Mouse (Mus musculus): ENCODE results near the gene Alg12.
"Not testable (repeated sequence)": the region's sequence is repeated elsewhere in the genome, so short reads cannot be mapped to it uniquely, and the experiment has no call there.

Alg12 gene

GRCm38 (mm10) chr15:88831482-88831881 is 12.4 kb upstream of the Alg12 start:
- DNase-seq (ENCODE audit: low spot score in 2 of 2): no peak

GRCm38 (mm10) chr15:88830696-88831095 is 11.6 kb upstream of the Alg12 start:
- no peak for DNase-seq (ENCODE audit: low spot score in 2 of 2)

- DNase-seq (ENCODE audit: low spot score in 2 of 2): no peak
Observed at GRCm38 (mm10) chr15:88829791-88830440, 10.8 kb upstream of the Alg12 start.

GRCm38 (mm10) chr15:88828800-88829705 is 9.9 kb upstream of the Alg12 start:
- peak; percentile 58 to 84 for DNase-seq (ENCODE audit: low spot score in 2 of 2)

- DNase-seq (ENCODE audit: low spot score in 2 of 2): peak in 1 of 2 experiments; percentile 52
Observed at GRCm38 (mm10) chr15:88827991-88828799, 9.1 kb upstream of the Alg12 start.

- no peak for DNase-seq (ENCODE audit: low spot score in 2 of 2)
Observed at GRCm38 (mm10) chr15:88827466-88827865, 8.3 kb upstream of the Alg12 start.

GRCm38 (mm10) chr15:88823376-88823775 is 4.3 kb upstream of the Alg12 start:
- no peak for DNase-seq (ENCODE audit: low spot score in 2 of 2)

GRCm38 (mm10) chr15:88822513-88822912 is 3.4 kb upstream of the Alg12 start:
- DNase-seq (ENCODE audit: low spot score in 2 of 2): no peak

- no peak for DNase-seq (ENCODE audit: low spot score in 2 of 2)
Observed at GRCm38 (mm10) chr15:88821403-88821802, 2.3 kb upstream of the Alg12 start.

- no peak for DNase-seq (ENCODE audit: low spot score in 2 of 2)
Observed at GRCm38 (mm10) chr15:88819906-88820303, 787 bp upstream of the Alg12 start.

GRCm38 (mm10) chr15:88815196-88815700 is 3.9 kb downstream of the Alg12 start:
- DNase-seq (ENCODE audit: low spot score in 2 of 2): no peak

GRCm38 (mm10) chr15:88814411-88815047 is 4.6 kb downstream of the Alg12 start:
- no peak for DNase-seq (ENCODE audit: low spot score in 2 of 2)

- DNase-seq (ENCODE audit: low spot score in 2 of 2): not testable (repeated sequence)
Observed at GRCm38 (mm10) chr15:88813873-88814272, 5.2 kb downstream of the Alg12 start.

- DNase-seq (ENCODE audit: low spot score in 2 of 2): no peak
Observed at GRCm38 (mm10) chr15:88813262-88813661, 5.9 kb downstream of the Alg12 start.

- no peak for DNase-seq (ENCODE audit: low spot score in 2 of 2)
Observed at GRCm38 (mm10) chr15:88810369-88810768, 8.7 kb downstream of the Alg12 start.

- DNase-seq (ENCODE audit: low spot score in 2 of 2): no peak
Observed at GRCm38 (mm10) chr15:88808121-88808520, 11.0 kb downstream of the Alg12 start.

GRCm38 (mm10) chr15:88802348-88802747 is 16.8 kb downstream of the Alg12 start:
- no peak for DNase-seq (ENCODE audit: low spot score in 2 of 2)

GRCm38 (mm10) chr15:88801903-88802302 is 17.2 kb downstream of the Alg12 start:
- DNase-seq (ENCODE audit: low spot score in 2 of 2): no peak

- DNase-seq (ENCODE audit: low spot score in 2 of 2): no peak
Observed at GRCm38 (mm10) chr15:88800921-88801354, 18.2 kb downstream of the Alg12 start.

- no peak for DNase-seq (ENCODE audit: low spot score in 2 of 2)
Observed at GRCm38 (mm10) chr15:88799950-88800371, 19.2 kb downstream of the Alg12 start.

GRCm38 (mm10) chr15:88794729-88795128 is 24.4 kb downstream of the Alg12 start:
- not testable (repeated sequence) for DNase-seq (ENCODE audit: low spot score in 2 of 2)

Measured in frontal cortex, postnatal 10 days (tissue).